Mouse (Mus musculus): ENCODE data around the gene Qars.

Gene Qars

GRCm38 (mm10) chr9:108507619-108508434 is at the start of gene Qars:
Gene Qars (plus strand): TSS chr9:108507706.
- DNase-seq (ENCODE audit: low read depth, low spot score): peak; percentile 98

DNA sequence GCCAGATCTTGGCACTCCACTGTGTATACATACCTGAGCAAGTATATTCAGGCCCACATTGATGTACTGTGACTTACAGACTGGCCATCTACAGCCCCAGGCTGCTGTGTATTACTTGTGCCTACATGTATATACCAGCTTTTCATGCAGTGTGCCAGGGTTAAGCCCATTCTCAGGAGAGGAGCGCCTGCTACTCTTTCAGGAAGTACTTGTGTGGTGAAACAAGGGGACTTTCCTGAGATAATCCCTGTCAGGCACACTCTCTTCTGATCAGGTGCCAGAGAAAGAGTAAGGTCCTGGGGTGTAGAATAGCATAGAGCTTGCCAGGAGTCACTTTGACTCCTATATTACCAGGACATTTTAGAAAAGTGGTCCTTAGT is 47.6 kb upstream of the Qars start:
- DNase-seq (ENCODE audit: low read depth, low spot score): no peak

- peak; percentile 94 for DNase-seq (ENCODE audit: low read depth, low spot score)
Measured at GRCm38 (mm10) chr9:108460319-108461178, 47.0 kb upstream of the Qars start, which contains the start of gene Ccdc71. Gene Ccdc71 (plus strand): TSS chr9:108460527.

DNA sequence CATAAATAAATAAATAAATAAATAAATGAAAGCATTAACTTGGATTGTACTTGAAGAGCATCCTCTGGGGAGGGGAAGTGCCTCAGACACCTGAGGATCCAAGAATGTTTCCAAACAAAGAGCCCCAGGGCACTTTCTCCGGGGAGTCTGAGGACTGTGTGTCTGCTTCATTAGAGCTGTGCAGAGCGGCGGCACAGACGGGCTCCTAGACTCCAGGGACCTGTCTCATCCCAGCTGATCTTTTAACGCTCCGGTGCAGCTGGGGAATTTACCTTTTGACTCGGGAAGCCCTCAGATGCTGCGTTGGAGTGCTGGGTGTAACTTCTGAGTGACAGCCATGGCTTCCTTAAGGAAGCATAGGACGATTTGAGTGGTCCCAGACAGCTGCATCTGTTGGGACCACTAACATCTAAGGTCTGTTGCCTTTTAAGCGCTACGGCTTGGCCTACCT is 46.3 kb upstream of the Qars start, which contains the start of gene Klhdc8b:
TSS of gene Klhdc8b (minus strand) at position 401 of the 451 bp plus-strand sequence.
- DNase-seq (ENCODE audit: low read depth, low spot score): peak; percentile 48

GRCm38 (mm10) chr9:108461675-108462074 is 45.8 kb upstream of the Qars start:
- DNase-seq (ENCODE audit: low read depth, low spot score): no peak

GRCm38 (mm10) chr9:108462192-108462591 is 45.3 kb upstream of the Qars start:
- no peak for DNase-seq (ENCODE audit: low read depth, low spot score)

DNA sequence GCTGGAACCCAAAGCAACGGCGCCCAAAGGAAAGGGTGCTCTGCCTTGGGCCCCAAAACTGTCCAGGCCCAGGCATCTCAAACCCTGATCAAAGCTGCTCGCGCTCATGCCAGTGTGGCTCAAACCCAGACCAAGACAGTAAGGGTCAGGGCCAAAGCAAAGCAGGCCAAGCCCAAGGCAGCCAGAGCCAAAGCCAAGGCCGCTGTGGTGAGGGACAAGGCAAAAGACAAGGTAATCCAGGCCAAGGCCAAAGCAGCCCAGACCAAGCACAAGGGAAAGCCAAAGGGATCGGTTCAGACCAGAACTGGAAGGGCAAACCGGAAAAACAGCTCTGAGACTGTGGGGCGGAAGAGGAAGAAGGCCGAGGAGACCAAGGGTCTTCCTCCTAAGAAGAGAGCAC is 43.8 kb upstream of the Qars start:
- no peak for DNase-seq (ENCODE audit: low read depth, low spot score)

DNA sequence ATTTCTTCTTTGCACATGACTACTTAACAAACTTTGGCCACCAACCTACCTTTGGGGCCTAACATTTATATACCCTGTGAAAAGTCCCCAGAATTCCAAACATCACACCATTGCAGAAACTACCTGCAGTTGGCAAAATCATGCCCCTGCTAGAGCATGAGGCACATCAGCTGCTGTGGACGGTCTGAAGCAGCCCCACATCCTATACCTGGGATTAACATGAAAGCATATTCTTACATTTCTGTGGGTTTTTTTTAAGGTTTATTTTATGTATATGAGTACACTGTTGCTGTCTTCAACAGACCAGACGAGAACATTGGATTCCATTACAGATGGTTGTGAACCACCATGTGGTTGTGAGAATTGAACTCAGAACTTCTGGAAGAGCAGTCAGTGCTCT is 41.3 kb upstream of the Qars start:
- no peak for DNase-seq (ENCODE audit: low read depth, low spot score)

DNA sequence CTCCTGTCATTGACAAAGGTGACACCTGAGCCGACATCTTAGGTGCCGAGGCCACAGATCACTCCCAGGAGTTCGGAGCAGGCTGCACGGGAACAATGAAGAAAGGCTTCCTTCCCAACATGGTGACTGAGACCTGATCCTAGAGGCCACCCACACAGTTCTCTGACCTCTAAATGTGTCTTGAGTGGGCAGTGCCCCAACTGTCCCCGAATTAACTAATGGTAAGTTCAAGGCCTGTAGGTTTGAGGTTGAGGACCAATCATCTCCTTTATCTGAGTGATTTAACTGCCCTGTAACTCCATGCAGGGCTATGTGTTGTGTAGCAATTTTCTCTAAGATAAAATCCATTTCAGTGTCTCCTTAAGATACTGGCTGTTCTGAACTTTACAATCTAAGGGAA is 38.1 kb upstream of the Qars start:
- no peak for DNase-seq (ENCODE audit: low read depth, low spot score)

DNA sequence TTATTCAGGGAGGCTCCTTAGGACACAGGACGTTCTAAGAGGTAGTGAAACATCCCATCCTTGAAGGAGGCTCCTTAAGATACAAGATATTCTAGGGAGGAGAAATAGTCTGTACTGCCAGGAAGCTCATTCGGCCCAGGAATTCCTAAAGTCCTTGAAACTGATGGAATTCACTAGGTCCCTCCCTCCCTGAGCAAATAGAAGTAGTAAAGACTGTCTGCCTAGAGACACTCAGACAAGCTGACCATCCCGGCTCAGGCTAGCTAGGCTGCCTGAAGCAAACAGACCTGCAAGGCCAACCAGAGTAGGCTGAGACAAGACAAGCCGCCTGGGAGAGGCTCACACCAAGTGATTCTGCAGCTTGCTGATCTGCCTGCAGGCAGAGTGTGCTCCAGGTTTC is 37.7 kb upstream of the Qars start:
- DNase-seq (ENCODE audit: low read depth, low spot score): no peak

DNA sequence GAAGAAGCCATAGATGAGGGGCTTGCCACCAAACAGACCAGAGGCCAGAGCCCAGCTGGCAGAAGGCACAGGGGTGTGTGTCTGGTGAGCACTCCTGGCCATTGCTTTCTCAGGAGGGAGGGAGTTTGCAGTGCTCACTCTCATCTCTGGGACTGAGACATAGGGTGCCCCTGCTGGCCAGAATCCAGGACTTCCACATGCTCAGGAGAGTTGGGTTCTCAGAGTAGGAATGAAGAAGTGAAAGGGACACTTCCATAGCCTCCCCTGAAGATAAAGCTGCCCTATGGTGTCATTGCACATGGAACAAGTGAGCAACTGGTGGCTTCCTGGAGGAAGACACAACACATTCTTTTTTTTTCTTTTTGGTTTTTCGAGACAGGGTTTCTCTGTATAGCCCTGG is 33.0 kb upstream of the Qars start:
- peak; percentile 48 for DNase-seq (ENCODE audit: low read depth, low spot score)

GRCm38 (mm10) chr9:108478638-108479156 is 28.8 kb upstream of the Qars start:
- peak; percentile 88 for DNase-seq (ENCODE audit: low read depth, low spot score)

DNA sequence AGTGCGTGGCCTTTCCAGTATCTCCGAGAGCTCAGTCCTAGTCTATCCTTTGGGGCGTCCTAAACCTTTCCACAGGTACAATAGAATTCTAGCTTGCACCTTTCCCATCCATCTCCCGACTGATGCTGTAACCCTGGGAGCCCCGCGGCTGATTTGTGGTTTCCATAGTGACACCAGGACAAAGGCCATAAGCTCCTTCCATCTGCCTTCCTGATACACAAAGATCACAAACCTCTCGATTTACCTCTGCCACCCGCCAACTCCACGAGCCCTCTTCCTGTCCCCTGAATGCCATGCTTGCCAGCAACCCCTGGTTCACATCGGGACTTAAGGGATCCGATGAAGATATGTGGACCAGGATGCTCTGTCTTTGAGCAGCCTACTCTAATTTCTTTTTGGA is 28.3 kb upstream of the Qars start:
- no peak for DNase-seq (ENCODE audit: low read depth, low spot score)

- peak; percentile 82 for DNase-seq (ENCODE audit: low read depth, low spot score)
Measured at GRCm38 (mm10) chr9:108479721-108480351, 27.7 kb upstream of the Qars start, which contains the start of gene Lamb2. Gene Lamb2 (plus strand): TSS chr9:108479736.

DNA sequence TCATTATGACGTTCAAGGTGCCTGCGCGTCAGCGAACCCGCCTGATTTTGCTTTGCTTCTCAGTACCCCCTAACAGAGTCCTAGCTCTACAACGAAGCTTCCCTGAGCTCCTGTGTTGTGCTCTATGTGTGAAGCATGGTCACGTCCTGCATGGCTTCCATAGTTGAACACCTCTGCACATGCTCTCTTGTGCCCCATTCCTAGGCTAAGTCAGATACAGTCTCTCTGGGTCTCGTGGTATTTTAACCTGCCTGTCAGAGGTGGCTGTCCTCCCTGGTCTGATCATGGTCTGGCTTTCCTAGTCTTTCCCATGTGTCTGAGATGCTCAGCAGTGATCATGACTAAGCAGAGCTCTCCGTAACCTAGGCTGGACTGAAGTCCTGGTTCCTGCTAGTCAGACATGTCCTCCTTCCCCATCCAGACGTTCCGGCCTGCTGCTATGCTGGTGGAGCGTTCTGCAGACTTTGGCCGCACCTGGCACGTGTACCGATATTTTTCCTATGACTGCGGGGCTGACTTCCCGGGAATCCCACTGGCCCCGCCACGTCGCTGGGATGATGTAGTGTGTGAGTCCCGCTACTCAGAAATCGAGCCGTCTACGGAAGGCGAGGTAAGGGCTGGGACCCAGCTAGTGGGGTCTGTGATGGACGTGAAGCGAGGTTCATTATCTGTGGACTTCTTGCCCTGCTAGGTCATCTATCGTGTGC is 26.5 kb upstream of the Qars start:
- DNase-seq (ENCODE audit: low read depth, low spot score): no peak

DNA sequence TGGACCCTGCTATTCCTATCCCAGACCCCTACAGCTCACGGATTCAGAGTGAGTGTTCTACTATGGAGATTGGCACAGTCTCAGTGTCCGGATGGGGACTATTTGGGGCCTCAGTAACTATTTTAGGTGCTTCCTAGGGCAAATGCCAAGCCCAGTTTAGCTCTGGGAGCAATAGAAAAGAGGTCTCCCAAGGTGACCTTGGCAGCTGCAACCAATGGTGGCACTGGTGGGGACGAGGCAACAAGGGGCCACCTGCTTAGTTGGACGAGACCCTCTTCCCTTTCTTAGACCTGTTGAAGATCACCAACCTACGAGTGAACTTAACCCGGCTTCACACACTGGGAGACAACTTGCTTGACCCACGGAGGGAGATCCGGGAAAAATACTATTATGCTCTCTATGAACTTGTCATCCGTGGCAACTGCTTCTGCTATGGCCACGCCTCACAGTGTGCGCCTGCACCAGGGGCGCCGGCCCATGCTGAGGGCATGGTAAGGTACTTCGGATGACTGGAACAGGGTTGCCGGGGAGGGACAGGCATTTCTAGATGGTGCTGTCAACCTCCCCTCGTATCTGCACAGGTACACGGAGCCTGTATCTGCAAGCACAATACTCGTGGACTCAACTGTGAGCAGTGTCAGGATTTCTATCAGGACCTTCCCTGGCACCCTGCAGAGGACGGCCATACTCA is 25.8 kb upstream of the Qars start:
- no peak for DNase-seq (ENCODE audit: low read depth, low spot score)

DNA sequence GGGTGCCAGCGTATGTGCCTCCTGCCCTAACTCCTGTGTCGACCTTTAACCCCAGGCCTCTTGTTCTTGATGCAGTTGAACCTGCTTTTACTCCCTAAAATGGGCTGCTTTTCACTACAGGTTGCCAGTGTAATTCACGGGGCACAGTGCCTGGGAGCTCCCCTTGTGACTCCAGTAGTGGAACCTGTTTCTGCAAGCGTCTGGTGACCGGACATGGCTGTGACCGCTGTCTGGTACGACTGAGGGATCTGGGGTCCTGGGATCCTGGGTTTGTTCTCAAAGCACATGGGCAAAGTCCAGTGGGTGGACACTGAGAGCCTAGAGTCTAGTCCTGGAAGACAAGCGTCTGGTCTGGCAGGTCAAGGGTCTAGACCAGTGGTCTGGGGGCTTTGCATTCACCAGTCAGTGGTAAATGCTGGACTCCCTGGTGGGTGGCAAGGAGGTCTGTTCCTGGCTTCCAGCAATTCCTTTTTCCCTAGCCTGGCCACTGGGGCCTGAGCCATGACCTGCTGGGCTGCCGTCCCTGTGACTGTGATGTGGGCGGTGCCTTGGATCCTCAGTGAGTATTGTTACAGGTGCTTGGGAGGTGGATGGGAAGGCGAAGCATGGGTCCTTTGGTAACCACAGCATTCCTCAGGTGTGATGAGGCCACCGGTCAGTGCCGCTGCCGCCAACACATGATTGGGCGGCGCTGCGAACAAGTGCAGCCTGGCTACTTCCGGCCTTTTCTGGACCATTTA is 24.3 kb upstream of the Qars start:
- no peak for DNase-seq (ENCODE audit: low read depth, low spot score)

GRCm38 (mm10) chr9:108484021-108484420 is 23.5 kb upstream of the Qars start:
- no peak for DNase-seq (ENCODE audit: low read depth, low spot score)

DNA sequence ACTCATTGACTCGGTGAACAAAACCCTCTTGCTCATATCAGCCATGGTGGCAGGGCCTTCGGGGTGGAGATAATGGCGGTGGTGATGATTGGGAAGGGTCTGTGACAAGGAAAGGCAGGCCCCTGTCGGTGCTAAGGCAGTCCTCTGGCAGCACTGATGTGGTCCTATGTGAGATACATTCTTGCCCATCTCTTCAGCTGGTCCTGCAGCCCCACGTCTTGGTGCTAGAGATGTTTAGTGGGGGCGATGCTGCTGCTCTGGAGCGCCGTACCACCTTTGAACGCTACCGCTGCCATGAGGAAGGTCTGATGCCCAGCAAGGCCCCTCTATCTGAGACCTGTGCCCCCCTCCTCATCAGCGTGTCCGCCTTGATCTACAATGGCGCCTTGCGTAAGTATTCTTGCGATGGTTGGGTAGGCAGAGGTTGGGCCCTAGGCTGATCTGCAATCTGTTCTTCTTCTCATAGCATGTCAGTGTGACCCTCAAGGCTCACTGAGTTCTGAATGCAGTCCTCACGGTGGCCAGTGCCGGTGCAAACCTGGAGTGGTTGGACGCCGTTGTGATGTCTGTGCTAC is 22.1 kb upstream of the Qars start:
- no peak for DNase-seq (ENCODE audit: low read depth, low spot score)

Measured in ES-CJ7 (cell line).